ENCODE assay signal across 8 mouse cellular contexts in the genomic region with DNA sequence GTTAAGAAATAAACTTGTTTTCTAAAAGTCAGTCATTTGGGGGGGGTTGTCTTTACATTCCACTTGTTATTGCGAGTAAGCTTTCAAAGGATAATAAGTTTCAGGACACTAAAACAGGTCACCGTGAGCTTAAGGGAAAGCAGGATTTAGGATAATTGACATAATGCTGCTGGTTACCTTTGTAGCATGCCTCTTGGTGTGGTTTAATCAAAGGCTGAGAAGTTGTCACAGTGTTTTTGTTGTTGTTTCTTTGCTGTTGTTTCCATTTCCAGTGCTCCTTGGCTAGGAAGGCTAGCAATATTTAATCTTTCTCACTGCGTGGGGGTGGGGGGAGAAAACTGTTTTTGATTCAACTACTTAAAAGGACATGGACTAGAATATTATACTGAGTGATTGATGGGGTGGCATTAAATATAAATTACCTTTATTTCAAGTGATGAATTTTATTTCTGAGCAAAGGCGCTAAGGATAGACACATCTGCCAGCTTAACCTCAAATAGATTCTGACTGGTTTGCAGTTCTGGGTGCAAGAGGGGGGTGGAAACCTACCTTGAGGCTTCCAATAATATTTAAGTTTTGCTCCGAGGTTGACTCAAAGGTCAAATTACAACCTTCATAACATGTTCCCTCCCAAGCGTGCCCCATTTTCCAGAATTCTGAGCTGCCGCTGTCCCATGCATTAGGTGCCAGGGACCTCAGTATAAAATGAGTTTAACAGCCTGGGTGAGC. TPM values are rescaled to one million over a fixed set of nuclear protein-coding genes. Genes with fewer than 3 reads are reported as not detected.
DNase-seq lines count a peak whose midpoint lies in the region; ATAC-seq and TF ChIP-seq lines count a peak whose summit lies in the region.

No protein-coding gene starts in this region.

- H3K4me2 ChIP-seq in hindbrain, embryonic 12.5 days (replicated peaks) = peak overlapping the region; percentile 70
- H3K4me2 ChIP-seq in liver, embryonic 13.5 days = peak overlapping the region; percentile 53

- TF ChIP-seq CTCF in G1E (IDR thresholded peaks at IDR 0.05; ENCODE audit: low read depth, low read length) = no peak

- no peaks in the 10 kb centered on the region for H3K9me3 ChIP-seq in G1E (replicated peaks)
- no peaks in the 10 kb centered on the region for H3K9me3 ChIP-seq in hindbrain, embryonic 12.5 days (replicated peaks)
- no peaks in the 10 kb centered on the region for H3K9me3 ChIP-seq in liver, embryonic 13.5 days (replicated peaks)

- no peak for ATAC-seq in G1E (ENCODE audit: extremely low read depth, insufficient number of reproducible peaks, low FRiP score, poor library complexity, severe bottlenecking)
- ATAC-seq in hindbrain, embryonic 12.5 days (ENCODE audit: low FRiP score) = no peak
- ATAC-seq in liver, embryonic 13.5 days (ENCODE audit: low read depth) = no peak

- peak; percentile 4 for DNase-seq in embryo, embryonic 10 days (ENCODE audit: low spot score)
- no peak for DNase-seq in embryo, embryonic 9.5 days (ENCODE audit: extremely low spot score)
- DNase-seq in G1E (ENCODE audit: low spot score) = no peak
- DNase-seq in liver, embryonic 13.5 days = no peak
- DNase-seq in ovary, adult 18-20 months (ENCODE audit: low spot score) = no peak
- DNase-seq in thymus, adult 18-20 months = no peak
- DNase-seq in left cerebral cortex, postnatal 10 days (ENCODE audit: extremely low spot score in 1 of 2, low spot score in 2 of 2) = no peak

- intact Hi-C loops in left cerebral cortex, postnatal 10 days (cut with DNase I) = loop anchor here (10.0 kb wide), 3 partner anchors 511 to 1091 kb away; no protein-coding TSS in a partner anchor

- peak overlapping the region; percentile 59 for H3K4me3 ChIP-seq in G1E (ENCODE audit: low read depth, low read length)
- H3K4me3 ChIP-seq in hindbrain, embryonic 12.5 days = peak overlapping the region; percentile 96
- H3K4me3 ChIP-seq in liver, embryonic 13.5 days (replicated peaks) = 0 out of 2 replicates have a peak overlapping the region, but pooled peaks have one; percentile 4

- peak overlapping the region; percentile 50 for H3K9ac ChIP-seq in hindbrain, embryonic 12.5 days
- H3K9ac ChIP-seq in liver, embryonic 13.5 days = no peak overlapping the region

- WGBS in hindbrain, embryonic 12.5 days = 42% methylated on average over 7 of the region's 7 CpGs
- WGBS in liver, embryonic 13.5 days (ENCODE audit: insufficient replicate concordance) = 67% methylated on average over 7 of the region's 7 CpGs

- H3K4me1 ChIP-seq in G1E (ENCODE audit: insufficient read depth, low read depth, low read length) = peaks cover 55% of the 10 kb centered on the region
- peaks cover 29% of the 10 kb centered on the region for H3K4me1 ChIP-seq in hindbrain, embryonic 12.5 days
- H3K4me1 ChIP-seq in liver, embryonic 13.5 days (replicated peaks) = peaks cover 58% of the 10 kb centered on the region

- H3K36me3 ChIP-seq in G1E (replicated peaks) = peaks cover 18% of the 10 kb centered on the region
- H3K36me3 ChIP-seq in hindbrain, embryonic 12.5 days = no peaks in the 10 kb centered on the region
- H3K36me3 ChIP-seq in liver, embryonic 13.5 days = peaks cover 9% of the 10 kb centered on the region; the same call in 1 of the 2 replicates

- no peaks in the 10 kb centered on the region for H3K27me3 ChIP-seq in G1E (ENCODE audit: insufficient read depth, low read length)
- H3K27me3 ChIP-seq in hindbrain, embryonic 12.5 days = no peaks in the 10 kb centered on the region
- H3K27me3 ChIP-seq in liver, embryonic 13.5 days = no peaks in the 10 kb centered on the region

- H3K27ac ChIP-seq in hindbrain, embryonic 12.5 days = peak overlapping the region; percentile 75; the same call in 1 of the 2 replicates
- no peak overlapping the region for H3K27ac ChIP-seq in liver, embryonic 13.5 days

RNA-seq across cellular contexts. Expression of a gene that starts 2.8 kb away (rescaled TPM):
- total RNA-seq in G1E (2014; fragmentation: Nextera tagmentation) = 273 and 316 TPM in 2 replicates
- 23.8 and 26.8 TPM in 2 replicates for total RNA-seq in G1E (2017)
- polyA plus RNA-seq in G1E (2012) = 231 and 269 TPM in 2 replicates
- polyA plus RNA-seq in hindbrain, embryonic 12.5 days (2016; fragmentation: Nextera tagmentation; extraction: Ambion mirVana) = 110 and 129 TPM in 2 replicates
- 16.9 and 22.2 TPM in 2 replicates for polyA plus RNA-seq in liver, embryonic 13.5 days (2015; fragmentation: Nextera tagmentation; extraction: Ambion mirVana)
- 10 to 100 TPM; 30.4 to 36.4 TPM for total RNA-seq in left cerebral cortex, postnatal 10 days (2021)

Comparison
In these comparisons a context has a peak if more than half of its experiments do, and no peak if none do; other contexts are left out.
1. H3K4me3 ChIP-seq: peak in every context shown above with its lines; median percentile 96 in hindbrain, embryonic 12.5 days; 59 in G1E; 4 in liver, embryonic 13.5 days.